Mouse (Mus musculus): Measurements from ENCODE around the gene Olfr631. TPM values are rescaled to one million over a fixed set of nuclear protein-coding genes. Genes with fewer than 3 reads are reported as not detected.
"Not testable (repeated sequence)": the region's sequence is repeated elsewhere in the genome, so short reads cannot be mapped to it uniquely, and the experiment has no call there.

Gene Olfr631
- total RNA-seq (2021): not detected
- long read RNA-seq, experiment 1: 0 reads
- long read RNA-seq, experiment 2: 0 reads

- no peak for DNase-seq (ENCODE audit: low spot score)
Measured at GRCm38 (mm10) chr7:103928525-103928924, at the start of gene Olfr631. TSS of gene Olfr631 (plus strand) at chr7:103928825.

GRCm38 (mm10) chr7:103886152-103886551 is 42.5 kb upstream of the Olfr631 start, which contains the start of gene Olfr66:
TSS of gene Olfr66 (minus strand) at chr7:103886252.
- no peak for DNase-seq (ENCODE audit: low spot score)

- no peak for DNase-seq (ENCODE audit: low spot score)
Measured at GRCm38 (mm10) chr7:103894385-103894784, 34.2 kb upstream of the Olfr631 start, which contains the start of gene Olfr64. TSS of gene Olfr64 (minus strand) at chr7:103894485.

- DNase-seq (ENCODE audit: low spot score): no peak
Measured at GRCm38 (mm10) chr7:103903187-103903586, 25.4 kb upstream of the Olfr631 start, which contains the start of gene Olfr65. TSS of gene Olfr65 (plus strand) at chr7:103903487.

- DNase-seq (ENCODE audit: low spot score): no peak
Measured at GRCm38 (mm10) chr7:103910047-103910446, 18.6 kb upstream of the Olfr631 start.

GRCm38 (mm10) chr7:103912969-103913511 is 15.6 kb upstream of the Olfr631 start:
- DNase-seq (ENCODE audit: low spot score): no peak

GRCm38 (mm10) chr7:103915338-103915737 is 13.3 kb upstream of the Olfr631 start:
- no peak for DNase-seq (ENCODE audit: low spot score)

GRCm38 (mm10) chr7:103934264-103934663 is 5.6 kb downstream of the Olfr631 start, which contains the start of gene Olfr632:
TSS of gene Olfr632 (plus strand) at chr7:103934347.
- no peak for DNase-seq (ENCODE audit: low spot score)

- DNase-seq (ENCODE audit: low spot score): no peak
Measured at GRCm38 (mm10) chr7:103942730-103943129, 14.1 kb downstream of the Olfr631 start.

GRCm38 (mm10) chr7:103944137-103944536 is 15.5 kb downstream of the Olfr631 start, which contains the start of gene Olfr633:
TSS of gene Olfr633 (plus strand) at chr7:103944437.
- no peak for DNase-seq (ENCODE audit: low spot score)

- not testable (repeated sequence) for DNase-seq (ENCODE audit: low spot score)
Measured at GRCm38 (mm10) chr7:103966873-103967272, 38.2 kb downstream of the Olfr631 start.

GRCm38 (mm10) chr7:103970852-103971251 is 42.2 kb downstream of the Olfr631 start, which contains the start of gene Olfr635:
TSS of gene Olfr635 (plus strand) at chr7:103971152.
- DNase-seq (ENCODE audit: low spot score): no peak

- DNase-seq (ENCODE audit: low spot score): no peak
Measured at GRCm38 (mm10) chr7:103971782-103972181, 43.2 kb downstream of the Olfr631 start.

Other genes starting within 250 kb of the Olfr631 start
- not detected for gene Olfr625-ps1, start 246.1 kb upstream of the Olfr631 start, total RNA-seq (2021)
- gene Olfr243, start 214.2 kb upstream of the Olfr631 start, total RNA-seq (2021): not detected
- not detected for gene Olfr628, start 198.5 kb upstream of the Olfr631 start, total RNA-seq (2021)
- gene Olfr629, start 183.9 kb upstream of the Olfr631 start, total RNA-seq (2021): not detected
- gene Olfr630, start 171.5 kb upstream of the Olfr631 start, total RNA-seq (2021): not detected
- not detected for gene Olfr69, start 157.2 kb upstream of the Olfr631 start, total RNA-seq (2021)
- gene Olfr68, start 149.1 kb upstream of the Olfr631 start, total RNA-seq (2021): not detected
- gene Olfr67, start 137.0 kb upstream of the Olfr631 start, total RNA-seq (2021): not detected
- 10 to 100 TPM; 28.0 to 32.7 TPM for gene Hbb-bt, start 114.8 kb upstream of the Olfr631 start, total RNA-seq (2021)
- gene Hbb-bs, start 100.7 kb upstream of the Olfr631 start, total RNA-seq (2021): 100 to 1,000 TPM; 317 to 407 TPM
- gene Hbb-bh2, start 88.3 kb upstream of the Olfr631 start, total RNA-seq (2021): not detected
- not detected for gene Hbb-bh1, start 85.7 kb upstream of the Olfr631 start, total RNA-seq (2021)
- not detected for gene Hbb-y, start 75.6 kb upstream of the Olfr631 start, total RNA-seq (2021)
- not detected for gene Olfr66, start 42.6 kb upstream of the Olfr631 start, total RNA-seq (2021)
- gene Olfr64, start 34.3 kb upstream of the Olfr631 start, total RNA-seq (2021): not detected
- gene Olfr65, start 25.3 kb upstream of the Olfr631 start, total RNA-seq (2021): not detected
- gene Olfr632, start 5.5 kb downstream of the Olfr631 start, total RNA-seq (2021): not detected
- gene Olfr633, start 15.6 kb downstream of the Olfr631 start, total RNA-seq (2021): not detected
- not detected for gene Olfr635, start 42.3 kb downstream of the Olfr631 start, total RNA-seq (2021)
- not detected for gene Olfr638, start 69.9 kb downstream of the Olfr631 start, total RNA-seq (2021)
- under 1 TPM in 1 of 2 experiments, not detected in 1; 0.05 TPM for gene Olfr639, start 88.5 kb downstream of the Olfr631 start, total RNA-seq (2021)
- not detected for gene Olfr640, start 96.7 kb downstream of the Olfr631 start, total RNA-seq (2021)
- not detected for gene Olfr641, start 106.6 kb downstream of the Olfr631 start, total RNA-seq (2021)
- gene Olfr642, start 123.8 kb downstream of the Olfr631 start, total RNA-seq (2021): not detected
- gene 4930516K23Rik, start 132.6 kb downstream of the Olfr631 start, total RNA-seq (2021): not detected
- not detected for gene Olfr644, start 143.0 kb downstream of the Olfr631 start, total RNA-seq (2021)
- gene Olfr645, start 156.6 kb downstream of the Olfr631 start, total RNA-seq (2021): not detected
- gene Olfr646, start 176.0 kb downstream of the Olfr631 start, total RNA-seq (2021): not detected
- gene Ubqln5, start 201.0 kb downstream of the Olfr631 start, total RNA-seq (2021): not detected
- gene Olfr643, start 208.6 kb downstream of the Olfr631 start, total RNA-seq (2021): not detected
- not detected for gene Ubqln3, start 214.5 kb downstream of the Olfr631 start, total RNA-seq (2021)
- not detected for gene Ubqlnl, start 221.7 kb downstream of the Olfr631 start, total RNA-seq (2021)
- gene Olfm5, start 236.0 kb downstream of the Olfr631 start, total RNA-seq (2021): not detected